Mouse (Mus musculus) neural tube, embryonic 12.5 days (tissue): Measurements from ENCODE around the gene Nrn1. TPM values are rescaled to one million over a fixed set of nuclear protein-coding genes. Genes with fewer than 3 reads are reported as not detected.

Source experiments
- ATAC-seq: fragments of 200-750 bp; cut with Nextera tagmentation; 2 replicates; pipeline ENCODE4 v1.8.0; 2017; ENCODE audit warnings: low read depth, mild to moderate bottlenecking, moderate TSS enrichment, moderate library complexity; ENCODE audit not compliant: low FRiP score
- H3K27ac ChIP-seq: fragments of 300-500 bp; sonication (generic); 2 replicates; pipeline ENCODE4 v1.5.1; 2016
- H3K27me3 ChIP-seq: fragments of 300-500 bp; sonication (generic); replicated peaks from 2 replicates; pipeline ENCODE4 v1.6.1; 2016; ENCODE audit warnings: mild to moderate bottlenecking
- H3K36me3 ChIP-seq: fragments of 300-500 bp; sonication (generic); 2 replicates; pipeline ENCODE4 v1.6.1; 2016; ENCODE audit warnings: mild to moderate bottlenecking
- H3K4me1 ChIP-seq: fragments of 300-500 bp; sonication (generic); 2 replicates; pipeline ENCODE4 v1.6.1; 2016
- H3K4me2 ChIP-seq: fragments of 300-500 bp; sonication (generic); replicated peaks from 2 replicates; pipeline ENCODE4 v1.6.1; 2016; ENCODE audit warnings: mild to moderate bottlenecking
- H3K4me3 ChIP-seq: fragments of 300-500 bp; sonication (generic); 2 replicates; pipeline ENCODE4 v1.5.1; 2016
- H3K9ac ChIP-seq: fragments of 300-500 bp; sonication (generic); 2 replicates; pipeline ENCODE4 v1.6.1; 2016; ENCODE audit warnings: mild to moderate bottlenecking
- H3K9me3 ChIP-seq: fragments of 300-500 bp; sonication (generic); 2 replicates; pipeline ENCODE4 v1.6.1; 2016; ENCODE audit warnings: mild to moderate bottlenecking
- WGBS: fragments of 180-500 bp; shearing (Covaris S2); methylation state at CpG from one replicate; pipeline ENCODE4 v1.1.7; 2016; 5-methylcytosine and 5-hydroxymethylcytosine counted together
- polyA plus RNA-seq: library from polyadenylated mRNA; unstranded; fragments of >200 nt; fragmentation: Nextera tagmentation; extraction: Ambion mirVana; gene quantifications from 2 replicates; pipeline ENCODE4 v1.2.1, GENCODE M21; 2016

The Nrn1 gene
- 39.4 and 44.9 TPM in 2 replicates for polyA plus RNA-seq

- under 1% methylated on average over 50 of the region's 50 CpGs for WGBS
- ATAC-seq = peak; percentile 14
Observed at GRCm38 (mm10) chr13:36734731-36735571, at the start of gene Nrn1. TSS of gene Nrn1 (minus strand) at chr13:36735131.

GRCm38 (mm10) chr13:36779626-36780025 lies 44.7 kb upstream of the Nrn1 start:
- 72% methylated on average over 5 of the region's 5 CpGs for WGBS
- no peak for ATAC-seq
- no peak overlapping the region for H3K4me2 ChIP-seq
- no peaks in the 10 kb centered on the region for H3K27me3 ChIP-seq
- H3K36me3 ChIP-seq = no peaks in the 10 kb centered on the region
- H3K4me1 ChIP-seq = no peaks in the 10 kb centered on the region
- no peak overlapping the region for H3K4me3 ChIP-seq
- no peak overlapping the region for H3K9ac ChIP-seq
- no peaks in the 10 kb centered on the region for H3K9me3 ChIP-seq
- no peak overlapping the region for H3K27ac ChIP-seq

More at GRCm38 (mm10) chr13:36734731-36735571, at the start of gene Nrn1:
- Histone ChIP-seq H3K36me3 (no peaks in the 10 kb centered on the region), H3K4me1 (peaks cover 20% of the 10 kb centered on the region; the same call in 1 of the 2 replicates), H3K27me3 (peaks cover 48% of the 10 kb centered on the region), H3K9me3 (no peaks in the 10 kb centered on the region), H3K4me3 (peak within 1 kb of the TSS; percentile 42), H3K9ac (peak within 1 kb of the TSS; percentile 66), H3K27ac (peak within 1 kb of the TSS; percentile 72), H3K4me2 (peak within 1 kb of the TSS; percentile 65)

GRCm38 (mm10) chr13:36766801-36767200 lies 31.9 kb upstream of the Nrn1 start:
- no peaks in the 10 kb centered on the region for H3K4me1 ChIP-seq
- no peaks in the 10 kb centered on the region for H3K36me3 ChIP-seq
- no peaks in the 10 kb centered on the region for H3K9me3 ChIP-seq
- 36% methylated on average over 2 of the region's 2 CpGs for WGBS
- H3K27ac ChIP-seq = no peak overlapping the region
- no peak overlapping the region for H3K9ac ChIP-seq
- no peak overlapping the region for H3K4me2 ChIP-seq
- H3K4me3 ChIP-seq = no peak overlapping the region
- H3K27me3 ChIP-seq = no peaks in the 10 kb centered on the region
- no peak for ATAC-seq

- Histone ChIP-seq H3K9me3 (no peaks in the 10 kb centered on the region), H3K27me3 (no peaks in the 10 kb centered on the region), H3K4me3 (no peak overlapping the region), H3K27ac (no peak overlapping the region), H3K4me1 (no peaks in the 10 kb centered on the region), H3K9ac (no peak overlapping the region), H3K36me3 (no peaks in the 10 kb centered on the region), H3K4me2 (no peak overlapping the region)
- no peak for ATAC-seq
- WGBS = 64% methylated on average over 3 of the region's 3 CpGs
Observed at GRCm38 (mm10) chr13:36751861-36752260, 16.9 kb upstream of the Nrn1 start.

- no peak for ATAC-seq
- Histone ChIP-seq H3K27me3 (no peaks in the 10 kb centered on the region), H3K4me1 (no peaks in the 10 kb centered on the region), H3K36me3 (no peaks in the 10 kb centered on the region), H3K9me3 (no peaks in the 10 kb centered on the region), H3K4me3 (no peak overlapping the region), H3K9ac (no peak overlapping the region), H3K4me2 (no peak overlapping the region), H3K27ac (no peak overlapping the region)
- 75% methylated on average over 2 of the region's 2 CpGs for WGBS
Observed at GRCm38 (mm10) chr13:36750056-36750455, 15.1 kb upstream of the Nrn1 start.

GRCm38 (mm10) chr13:36736619-36736996 lies 1.7 kb upstream of the Nrn1 start:
- 5% methylated on average over 9 of the region's 9 CpGs for WGBS
- H3K27ac ChIP-seq = no peak overlapping the region; the same call in 1 of the 2 replicates
- H3K9me3 ChIP-seq = no peaks in the 10 kb centered on the region
- peaks cover 20% of the 10 kb centered on the region; the same call in 1 of the 2 replicates for H3K4me1 ChIP-seq
- peaks cover 33% of the 10 kb centered on the region for H3K27me3 ChIP-seq
- 0 out of 2 replicates have a peak overlapping the region, but pooled peaks have one; percentile 47 for H3K9ac ChIP-seq
- H3K4me3 ChIP-seq = peak overlapping the region; percentile 37
- ATAC-seq = peak; percentile 49
- no peaks in the 10 kb centered on the region for H3K36me3 ChIP-seq
- H3K4me2 ChIP-seq = peak overlapping the region; percentile 65

GRCm38 (mm10) chr13:36735901-36736618 lies 1.1 kb upstream of the Nrn1 start:
- peak; percentile 91 for ATAC-seq
- H3K4me1 ChIP-seq = peaks cover 20% of the 10 kb centered on the region; the same call in 1 of the 2 replicates
- under 1% methylated on average over 37 of the region's 39 CpGs for WGBS
- peak overlapping the region; percentile 43; the same call in 1 of the 2 replicates for H3K27ac ChIP-seq
- peak overlapping the region; percentile 47 for H3K9ac ChIP-seq
- H3K4me2 ChIP-seq = peak overlapping the region; percentile 65
- peaks cover 38% of the 10 kb centered on the region for H3K27me3 ChIP-seq
- no peaks in the 10 kb centered on the region for H3K36me3 ChIP-seq
- peak overlapping the region; percentile 37 for H3K4me3 ChIP-seq
- H3K9me3 ChIP-seq = no peaks in the 10 kb centered on the region

GRCm38 (mm10) chr13:36733989-36734690 lies 791 bp downstream of the Nrn1 start:
- no peak for ATAC-seq
- no peaks in the 10 kb centered on the region for H3K36me3 ChIP-seq
- H3K4me2 ChIP-seq = peak overlapping the region; percentile 65
- peaks cover 20% of the 10 kb centered on the region; the same call in 1 of the 2 replicates for H3K4me1 ChIP-seq
- H3K9me3 ChIP-seq = no peaks in the 10 kb centered on the region
- H3K4me3 ChIP-seq = peak overlapping the region; percentile 42
- H3K27ac ChIP-seq = peak overlapping the region; percentile 68
- peak overlapping the region; percentile 66 for H3K9ac ChIP-seq
- H3K27me3 ChIP-seq = peaks cover 56% of the 10 kb centered on the region
- under 1% methylated on average over 26 of the region's 26 CpGs for WGBS

GRCm38 (mm10) chr13:36733566-36733965 lies 1.4 kb downstream of the Nrn1 start:
- Histone ChIP-seq H3K27ac (peak overlapping the region; percentile 68), H3K27me3 (peaks cover 62% of the 10 kb centered on the region), H3K4me1 (peaks cover 20% of the 10 kb centered on the region; the same call in 1 of the 2 replicates), H3K4me3 (peak overlapping the region; percentile 42), H3K36me3 (no peaks in the 10 kb centered on the region), H3K4me2 (0 out of 2 replicates have a peak overlapping the region, but pooled peaks have one; percentile 65), H3K9ac (peak overlapping the region; percentile 66), H3K9me3 (no peaks in the 10 kb centered on the region)
- ATAC-seq = no peak
- 1% methylated on average over 10 of the region's 10 CpGs for WGBS

GRCm38 (mm10) chr13:36732891-36733490 lies 1.9 kb downstream of the Nrn1 start:
- peaks cover 20% of the 10 kb centered on the region; the same call in 1 of the 2 replicates for H3K4me1 ChIP-seq
- H3K36me3 ChIP-seq = no peaks in the 10 kb centered on the region
- no peak for ATAC-seq
- H3K4me2 ChIP-seq = peak overlapping the region; percentile 58; the same call in 1 of the 2 replicates
- H3K9me3 ChIP-seq = no peaks in the 10 kb centered on the region
- peaks cover 66% of the 10 kb centered on the region for H3K27me3 ChIP-seq
- H3K9ac ChIP-seq = peak overlapping the region; percentile 66
- H3K27ac ChIP-seq = 0 out of 2 replicates have a peak overlapping the region, but pooled peaks have one; percentile 51
- H3K4me3 ChIP-seq = peak overlapping the region; percentile 42
- WGBS = 5% methylated on average over 6 of the region's 6 CpGs

- H3K36me3 ChIP-seq = no peaks in the 10 kb centered on the region
- peak overlapping the region; percentile 42 for H3K4me3 ChIP-seq
- peaks cover 25% of the 10 kb centered on the region; the same call in 1 of the 2 replicates for H3K4me1 ChIP-seq
- under 1% methylated on average over 23 of the region's 23 CpGs for WGBS
- no peaks in the 10 kb centered on the region for H3K9me3 ChIP-seq
- no peak for ATAC-seq
- peak overlapping the region; percentile 66 for H3K9ac ChIP-seq
- peak overlapping the region; percentile 58 for H3K4me2 ChIP-seq
- peak overlapping the region; percentile 51 for H3K27ac ChIP-seq
- H3K27me3 ChIP-seq = peaks cover 76% of the 10 kb centered on the region
Observed at GRCm38 (mm10) chr13:36731931-36732461, 2.9 kb downstream of the Nrn1 start.
